Mouse (Mus musculus) small intestine, adult 2 months (tissue): ENCODE results near the gene Btnl2.

ENCODE experiments used
- CTCF ChIP-seq: fragments of 200-500 bp; IDR thresholded peaks from 2 replicates; pipeline ENCODE4 v1.5.1; 2012; ENCODE audit warnings: low read depth, mild to moderate bottlenecking, control low read depth, inconsistent platforms, low read length, moderate library complexity, mixed read lengths; ENCODE audit not compliant: insufficient replicate concordance, insufficient read length; ENCODE audit errors: extremely low read depth
- POLR2A ChIP-seq: fragments of 200-500 bp; IDR thresholded peaks from 2 replicates; pipeline ENCODE4 v1.6.1; 2012; ENCODE audit warnings: low read depth, mild to moderate bottlenecking, control low read depth, inconsistent platforms, low read length, moderate library complexity

- no peak for TF ChIP-seq CTCF
- no peak for TF ChIP-seq POLR2A
Observed at GRCm38 (mm10) chr17:34312185-34312584, 42.4 kb upstream of the Btnl2 start.
